ENCODE assay signal across 33 mouse cellular contexts in genomic region chr9:72219892-72220291, GRCm38 (mm10). TPM values are rescaled to one million over a fixed set of nuclear protein-coding genes. Genes with fewer than 3 reads are reported as not detected.
DNase-seq lines count a peak whose midpoint lies in the region; ATAC-seq lines count a peak whose summit lies in the region.
"Had no signal": no experiment of that assay in that cellular context is flagged by ENCODE, and none has a peak within 500 bp of the region (broad histone marks: within the 10 kb centered on the region; RNA-seq: fewer than 3 reads in every experiment).

No protein-coding gene starts in this region.

- 66% methylated on average over 12 of the region's 12 CpGs for WGBS in embryonic facial prominence, embryonic 14.5 days

- H3K9ac ChIP-seq in embryonic facial prominence, embryonic 14.5 days (ENCODE audit: low read depth, low read length) = no peak overlapping the region
- H3K9ac ChIP-seq: heart, embryonic 13.5 days; hindbrain, embryonic 14.5 days; kidney, embryonic 15.5 days; limb, embryonic 15.5 days; liver, embryonic 13.5 days; midbrain, embryonic 13.5 days had no signal

- no peaks in the 10 kb centered on the region for H3K27me3 ChIP-seq in embryonic facial prominence, embryonic 14.5 days (replicated peaks; ENCODE audit: control insufficient read depth, insufficient read depth, low read length)
- H3K27me3 ChIP-seq: CH12.LX; heart, embryonic 13.5 days; kidney, embryonic 15.5 days; limb, embryonic 15.5 days; liver, embryonic 13.5 days; midbrain, embryonic 13.5 days had no signal

- H3K9me3 ChIP-seq in embryonic facial prominence, embryonic 14.5 days (ENCODE audit: control insufficient read depth, low read length) = no peaks in the 10 kb centered on the region; the same call in 1 of the 2 replicates
- H3K9me3 ChIP-seq: kidney, embryonic 15.5 days; limb, embryonic 10.5 days; limb, embryonic 15.5 days; liver, embryonic 13.5 days; midbrain, embryonic 13.5 days had no signal

- no peaks in the 10 kb centered on the region for H3K36me3 ChIP-seq in embryonic facial prominence, embryonic 14.5 days (ENCODE audit: control insufficient read depth, insufficient read depth, low read length)
- H3K36me3 ChIP-seq: G1E; heart, embryonic 13.5 days; kidney, embryonic 15.5 days; limb, embryonic 10.5 days; limb, embryonic 15.5 days; liver, embryonic 13.5 days; midbrain, embryonic 13.5 days had no signal

- intact Hi-C loops in left cerebral cortex, postnatal 4 days (cut with DNase I) = no loop called here
- intact Hi-C loops in left cerebral cortex, postnatal 36 days (cut with DNase I) = no loop called here
- intact Hi-C loops in gastrocnemius, postnatal 14 days (cut with DNase I; ENCODE audit: low total_unique reads) = no loop called here

- H3K4me1 ChIP-seq in embryonic facial prominence, embryonic 14.5 days (ENCODE audit: control insufficient read depth, insufficient read depth, low read length) = no peaks in the 10 kb centered on the region
- H3K4me1 ChIP-seq: heart, embryonic 13.5 days; kidney, embryonic 15.5 days; limb, embryonic 10.5 days; limb, embryonic 15.5 days; liver, embryonic 13.5 days had no signal

- peak; percentile 5 for DNase-seq in left cerebral cortex, postnatal 4 days
- no peak for DNase-seq in left cerebral cortex, postnatal 36 days (ENCODE audit: low spot score in 2 of 2)
- peak; percentile 57 for DNase-seq in embryonic facial prominence, embryonic 14.5 days (ENCODE audit: low spot score)
- DNase-seq in gastrocnemius, postnatal 14 days = peak; percentile 48
- DNase-seq in cerebellum, adult 18-20 months = no peak
- DNase-seq in spleen, postnatal 4 days (ENCODE audit: low spot score in 2 of 2) = no peak
- DNase-seq in urinary bladder, postnatal 25 days (ENCODE audit: low spot score) = no peak
- DNase-seq: adrenal gland, adult 8-10 months; B cell, adult 2 months; cerebellum, adult 11 months; cerebellum, adult 9-11 months; heart, adult 18-20 months; heart, postnatal 10 days; kidney, adult 11 months; kidney, postnatal 36 days; liver, embryonic 13.5 days; lung, adult 18-20 months; retina, postnatal 1 day; right cerebral cortex, postnatal 14 days; spleen, adult 18-20 months; thymus, adult 18-20 months; thymus, postnatal 25 days had no signal

- no peak overlapping the region for H3K4me3 ChIP-seq in embryonic facial prominence, embryonic 14.5 days (ENCODE audit: low read depth, low read length)
- H3K4me3 ChIP-seq: heart, embryonic 13.5 days; kidney, embryonic 15.5 days; limb, embryonic 10.5 days; limb, embryonic 15.5 days; liver, embryonic 13.5 days; midbrain, embryonic 13.5 days had no signal

- ATAC-seq in embryonic facial prominence, embryonic 14.5 days (ENCODE audit: low read depth) = no peak
- ATAC-seq: lung, postnatal 0 days; midbrain, embryonic 13.5 days had no signal

- no peak overlapping the region for H3K4me2 ChIP-seq in embryonic facial prominence, embryonic 14.5 days (ENCODE audit: low read depth, low read length)
- H3K4me2 ChIP-seq: heart, embryonic 13.5 days; hindbrain, embryonic 14.5 days; kidney, embryonic 15.5 days; limb, embryonic 15.5 days; liver, embryonic 13.5 days; midbrain, embryonic 13.5 days had no signal

- no peak overlapping the region for H3K27ac ChIP-seq in embryonic facial prominence, embryonic 14.5 days (replicated peaks; ENCODE audit: low read depth, low read length)
- H3K27ac ChIP-seq: heart, embryonic 13.5 days; hindbrain, embryonic 14.5 days; kidney, embryonic 15.5 days; limb, embryonic 10.5 days; limb, embryonic 15.5 days; liver, embryonic 13.5 days; macrophage; midbrain, embryonic 13.5 days; stomach, postnatal 0 days had no signal

RNA-seq across cellular contexts. Expression of gene Zfp280d, which starts 54.8 kb away (rescaled TPM):
- 10 to 100 TPM; 66.4 to 73.5 TPM for total RNA-seq in left cerebral cortex, postnatal 4 days (2021)
- total RNA-seq in left cerebral cortex, postnatal 36 days (2021) = 10 to 100 TPM; 40.5 to 67.5 TPM
- polyA plus RNA-seq in embryonic facial prominence, embryonic 14.5 days (2014; fragmentation: Nextera tagmentation; extraction: Ambion mirVana) = 37.5 and 38.7 TPM in 2 replicates
- total RNA-seq in gastrocnemius, postnatal 14 days (2021) = 10 to 100 TPM; 12.7 to 13.7 TPM

Comparison
In these comparisons a context has a peak if more than half of its experiments do, and no peak if none do; other contexts are left out.
1. DNase-seq: peak in left cerebral cortex, postnatal 4 days (single experiment), embryonic facial prominence, embryonic 14.5 days (single experiment) and gastrocnemius, postnatal 14 days (single experiment); none in left cerebral cortex, postnatal 36 days (0 of 2), cerebellum, adult 18-20 months (0 of 2), spleen, postnatal 4 days (0 of 2) and urinary bladder, postnatal 25 days (single experiment).